Mouse (Mus musculus) macrophage (primary cell): ENCODE results near the gene Hsf2bp. TPM values are rescaled to one million over a fixed set of nuclear protein-coding genes. Genes with fewer than 3 reads are reported as not detected.

Experiments
- H3K27ac ChIP-seq: fragments of 350-480 bp; formaldehyde crosslinking; 2 replicates; pipeline ENCODE4 v1.9.0; 2021
- H3K36me3 ChIP-seq: fragments of 350-480 bp; formaldehyde crosslinking; 2 replicates; pipeline ENCODE4 v1.9.0; 2021; ENCODE audit errors: inconsistent target
- H3K4me3 ChIP-seq: fragments of 350-480 bp; formaldehyde crosslinking; 2 replicates; pipeline ENCODE4 v1.9.0; 2021; ENCODE audit errors: inconsistent target
- H3K79me2 ChIP-seq: fragments of 350-480 bp; formaldehyde crosslinking; 2 replicates; pipeline ENCODE4 v1.9.0; 2021; ENCODE audit errors: inconsistent target
- WGBS: methylation state at CpG from one replicate; pipeline ENCODE4 v1.1.7; 2026; ENCODE audit warnings: inconsistent platforms; ENCODE audit not compliant: missing documents; 5-methylcytosine and 5-hydroxymethylcytosine counted together
- polyA plus RNA-seq: library from polyadenylated mRNA; stranded (reverse); fragments of 250-400 nt; gene quantifications from 3 replicates; pipeline ENCODE4 v1.2.4, GENCODE M21; 2018; ENCODE audit warnings: inconsistent platforms

The Hsf2bp gene
- polyA plus RNA-seq, 1 experiment from 2014 or later, result not detected

GRCm38 (mm10) chr17:31949076-31949475 lies 87.1 kb downstream of the Hsf2bp start:
- Histone ChIP-seq H3K27ac (no peak overlapping the region), H3K79me2 (no peaks in the 10 kb centered on the region), H3K36me3 (no peaks in the 10 kb centered on the region), H3K4me3 (no peak overlapping the region)
- WGBS, result 100% methylated on average over 1 of the region's 1 CpGs

- H3K79me2 ChIP-seq, result no peaks in the 10 kb centered on the region
- 96% methylated on average over 9 of the region's 9 CpGs for WGBS
- H3K4me3 ChIP-seq, result no peak overlapping the region
- H3K27ac ChIP-seq, result no peak overlapping the region
- H3K36me3 ChIP-seq, result no peaks in the 10 kb centered on the region
These were observed 89.7 kb downstream of the Hsf2bp start for GRCm38 (mm10) chr17:31946436-31946835.

GRCm38 (mm10) chr17:31943881-31944539 lies 92.1 kb downstream of the Hsf2bp start:
- WGBS, result 94% methylated on average over 10 of the region's 10 CpGs
- H3K4me3 ChIP-seq, result no peak overlapping the region
- H3K79me2 ChIP-seq, result no peaks in the 10 kb centered on the region
- no peak overlapping the region for H3K27ac ChIP-seq
- H3K36me3 ChIP-seq, result no peaks in the 10 kb centered on the region

- Histone ChIP-seq H3K36me3 (no peaks in the 10 kb centered on the region), H3K4me3 (no peak overlapping the region), H3K27ac (no peak overlapping the region), H3K79me2 (no peaks in the 10 kb centered on the region)
- 77% methylated on average over 4 of the region's 4 CpGs for WGBS
These were observed 94.5 kb downstream of the Hsf2bp start for GRCm38 (mm10) chr17:31941616-31942015.

- H3K4me3 ChIP-seq, result no peak overlapping the region
- no peaks in the 10 kb centered on the region for H3K36me3 ChIP-seq
- H3K79me2 ChIP-seq, result no peaks in the 10 kb centered on the region
- 88% methylated on average over 4 of the region's 4 CpGs for WGBS
- no peak overlapping the region for H3K27ac ChIP-seq
These were observed 95.5 kb downstream of the Hsf2bp start for GRCm38 (mm10) chr17:31940607-31941006.

GRCm38 (mm10) chr17:31939292-31940060 lies 96.7 kb downstream of the Hsf2bp start:
- no peak overlapping the region for H3K27ac ChIP-seq
- WGBS, result 93% methylated on average over 16 of the region's 16 CpGs

GRCm38 (mm10) chr17:31938539-31939260 lies 97.4 kb downstream of the Hsf2bp start:
- Histone ChIP-seq H3K4me3 (no peak overlapping the region), H3K79me2 (no peaks in the 10 kb centered on the region), H3K36me3 (no peaks in the 10 kb centered on the region), H3K27ac (no peak overlapping the region)
- 94% methylated on average over 11 of the region's 12 CpGs for WGBS

More at GRCm38 (mm10) chr17:31939292-31940060, 96.7 kb downstream of the Hsf2bp start:
- H3K36me3 ChIP-seq, result no peaks in the 10 kb centered on the region
- no peak overlapping the region for H3K4me3 ChIP-seq
- no peaks in the 10 kb centered on the region for H3K79me2 ChIP-seq

- Histone ChIP-seq H3K36me3 (no peaks in the 10 kb centered on the region), H3K27ac (no peak overlapping the region), H3K4me3 (no peak overlapping the region), H3K79me2 (no peaks in the 10 kb centered on the region)
- WGBS, result 47% methylated on average over 3 of the region's 3 CpGs
These were observed 99.0 kb downstream of the Hsf2bp start for GRCm38 (mm10) chr17:31937141-31937554.

- H3K79me2 ChIP-seq, result no peaks in the 10 kb centered on the region
- H3K36me3 ChIP-seq, result no peaks in the 10 kb centered on the region
- WGBS, result 95% methylated on average over 3 of the region's 3 CpGs
- H3K27ac ChIP-seq, result no peak overlapping the region
- H3K4me3 ChIP-seq, result no peak overlapping the region
These were observed 100.3 kb downstream of the Hsf2bp start for GRCm38 (mm10) chr17:31935841-31936240.

GRCm38 (mm10) chr17:31935091-31935830 lies 100.9 kb downstream of the Hsf2bp start:
- H3K27ac ChIP-seq, result no peak overlapping the region
- H3K79me2 ChIP-seq, result no peaks in the 10 kb centered on the region
- 95% methylated on average over 6 of the region's 6 CpGs for WGBS
- no peak overlapping the region for H3K4me3 ChIP-seq
- H3K36me3 ChIP-seq, result no peaks in the 10 kb centered on the region

GRCm38 (mm10) chr17:31933956-31934355 lies 102.2 kb downstream of the Hsf2bp start:
- WGBS, result 75% methylated on average over 1 of the region's 1 CpGs
- H3K36me3 ChIP-seq, result no peaks in the 10 kb centered on the region
- no peaks in the 10 kb centered on the region for H3K79me2 ChIP-seq
- H3K27ac ChIP-seq, result no peak overlapping the region
- no peak overlapping the region for H3K4me3 ChIP-seq

GRCm38 (mm10) chr17:31931499-31931898 lies 104.7 kb downstream of the Hsf2bp start:
- Histone ChIP-seq H3K79me2 (no peaks in the 10 kb centered on the region), H3K36me3 (no peaks in the 10 kb centered on the region), H3K4me3 (no peak overlapping the region), H3K27ac (no peak overlapping the region)
- WGBS, result 89% methylated on average over 7 of the region's 7 CpGs

GRCm38 (mm10) chr17:31929844-31930715 lies 106.1 kb downstream of the Hsf2bp start:
- H3K79me2 ChIP-seq, result no peaks in the 10 kb centered on the region
- 83% methylated on average over 13 of the region's 13 CpGs for WGBS
- H3K27ac ChIP-seq, result no peak overlapping the region
- H3K36me3 ChIP-seq, result no peaks in the 10 kb centered on the region
- H3K4me3 ChIP-seq, result no peak overlapping the region
